Mouse (Mus musculus) megakaryocyte, embryonic 14.5 days (primary cell): ENCODE results near the gene Ugt1a6a.

ENCODE experiments used
- FLI1 ChIP-seq: IDR thresholded peaks from 2 replicates; pipeline ENCODE4 v1.6.1; 2012; ENCODE audit warnings: low read length, inconsistent platforms, mixed read lengths
- GATA1 ChIP-seq: IDR thresholded peaks from 3 replicates; pipeline ENCODE4 v1.6.1; 2012; ENCODE audit warnings: mixed read lengths, low read length, inconsistent platforms, borderline replicate concordance

DNA sequence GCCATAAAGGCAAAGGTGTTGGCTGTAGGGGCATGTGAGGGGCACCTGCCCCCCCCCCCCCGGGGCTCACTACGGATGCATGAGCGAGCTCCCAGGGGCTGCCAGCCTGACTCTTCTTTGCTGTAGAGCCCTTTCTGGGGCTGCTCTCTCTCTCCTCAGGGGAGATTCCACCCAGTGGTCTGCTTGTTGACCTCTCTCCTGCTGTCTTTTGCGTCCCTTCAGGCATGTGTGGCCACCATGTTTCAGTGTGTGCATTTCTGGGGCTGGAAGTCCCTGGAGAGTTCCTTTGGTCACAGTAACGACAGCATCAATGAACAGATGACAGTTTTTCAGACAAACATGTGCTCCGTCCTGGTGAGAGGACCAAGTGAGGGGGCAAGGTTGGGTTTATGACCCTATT is 123.8 kb downstream of the Ugt1a6a start:
- no peak for TF ChIP-seq FLI1
- no peak for TF ChIP-seq GATA1
